ENCODE assay signal across 8 mouse cellular contexts in the genomic region with DNA sequence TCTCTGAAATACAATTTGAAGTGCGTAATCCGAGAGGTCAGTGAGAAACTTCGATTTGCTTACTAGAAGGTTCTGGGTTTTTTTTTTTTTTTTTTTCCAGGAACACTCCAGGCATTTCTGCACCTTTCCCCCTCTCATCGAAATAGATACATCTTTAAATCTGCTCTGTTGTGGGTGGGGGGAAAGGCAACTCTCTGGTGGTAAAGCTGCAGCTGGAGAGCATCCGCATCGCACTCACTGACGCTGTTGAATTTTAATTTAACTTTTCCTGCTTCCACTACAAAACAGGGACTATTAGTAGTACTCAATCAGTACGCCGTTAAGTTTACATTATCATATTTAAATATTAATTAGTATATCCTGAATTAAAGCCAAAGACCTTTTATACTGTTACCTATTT. TPM values are rescaled to one million over a fixed set of nuclear protein-coding genes. Genes with fewer than 3 reads are reported as not detected.
DNase-seq lines count a peak whose midpoint lies in the region; ATAC-seq and TF ChIP-seq lines count a peak whose summit lies in the region.

No protein-coding gene starts in this region.

- no peak for ATAC-seq in heart, embryonic 16.5 days (replicated peaks; ENCODE audit: extremely low read depth, insufficient read depth, low FRiP score)
- ATAC-seq in G1E (ENCODE audit: extremely low read depth, insufficient number of reproducible peaks, low FRiP score, poor library complexity, severe bottlenecking), result no peak
- ATAC-seq in forebrain, embryonic 16.5 days, result no peak
- ATAC-seq in liver, postnatal 0 days, result no peak

- peak overlapping the region; percentile 73 for H3K4me3 ChIP-seq in heart, embryonic 16.5 days (ENCODE audit: low read length)
- peak overlapping the region; percentile 73 for H3K4me3 ChIP-seq in G1E (ENCODE audit: low read depth, low read length)
- peak overlapping the region; percentile 89 for H3K4me3 ChIP-seq in forebrain, embryonic 16.5 days (replicated peaks; ENCODE audit: low read length)
- H3K4me3 ChIP-seq in liver, postnatal 0 days (ENCODE audit: low read depth, low read length), result peak overlapping the region; percentile 77

- H3K36me3 ChIP-seq in heart, embryonic 16.5 days (ENCODE audit: control insufficient read depth, insufficient read depth), result no peaks in the 10 kb centered on the region
- H3K36me3 ChIP-seq in G1E (replicated peaks), result peaks cover 18% of the 10 kb centered on the region
- H3K36me3 ChIP-seq in forebrain, embryonic 16.5 days (ENCODE audit: control insufficient read depth, insufficient read depth), result no peaks in the 10 kb centered on the region
- H3K36me3 ChIP-seq in liver, postnatal 0 days (replicated peaks; ENCODE audit: insufficient read depth, low read length), result peaks cover 7% of the 10 kb centered on the region

- TF ChIP-seq EP300 in liver, postnatal 0 days (IDR thresholded peaks at IDR 0.05; ENCODE audit: low read depth), result no peak

- H3K9me3 ChIP-seq in heart, embryonic 16.5 days (replicated peaks; ENCODE audit: control insufficient read depth, low read length), result no peaks in the 10 kb centered on the region
- H3K9me3 ChIP-seq in G1E (replicated peaks), result no peaks in the 10 kb centered on the region
- no peaks in the 10 kb centered on the region for H3K9me3 ChIP-seq in forebrain, embryonic 16.5 days (ENCODE audit: control insufficient read depth, low read length)
- no peaks in the 10 kb centered on the region for H3K9me3 ChIP-seq in liver, postnatal 0 days (ENCODE audit: low read length)

- H3K27me3 ChIP-seq in heart, embryonic 16.5 days (ENCODE audit: control insufficient read depth, insufficient read depth, low read length), result no peaks in the 10 kb centered on the region
- no peaks in the 10 kb centered on the region for H3K27me3 ChIP-seq in G1E (ENCODE audit: insufficient read depth, low read length)
- H3K27me3 ChIP-seq in forebrain, embryonic 16.5 days (replicated peaks; ENCODE audit: control insufficient read depth, insufficient read depth, low read length), result no peaks in the 10 kb centered on the region
- H3K27me3 ChIP-seq in liver, postnatal 0 days (ENCODE audit: insufficient read depth, low read length), result no peaks in the 10 kb centered on the region

- H3K9ac ChIP-seq in heart, embryonic 16.5 days (ENCODE audit: low read length), result peak overlapping the region; percentile 74
- peak overlapping the region; percentile 68 for H3K9ac ChIP-seq in forebrain, embryonic 16.5 days (replicated peaks; ENCODE audit: low read depth, low read length)
- H3K9ac ChIP-seq in liver, postnatal 0 days (replicated peaks), result peak overlapping the region; percentile 70

- no peak overlapping the region; the same call in 1 of the 2 replicates for H3K27ac ChIP-seq in heart, embryonic 16.5 days (ENCODE audit: low read length)
- H3K27ac ChIP-seq in forebrain, embryonic 16.5 days (ENCODE audit: low read length), result no peak overlapping the region
- peak overlapping the region; percentile 86; the same call in 1 of the 2 replicates for H3K27ac ChIP-seq in liver, postnatal 0 days (ENCODE audit: low read depth)

- peaks cover 6% of the 10 kb centered on the region for H3K4me1 ChIP-seq in heart, embryonic 16.5 days (ENCODE audit: control insufficient read depth, insufficient read depth, low read length)
- H3K4me1 ChIP-seq in G1E (ENCODE audit: insufficient read depth, low read depth, low read length), result peaks cover 64% of the 10 kb centered on the region
- peaks cover 12% of the 10 kb centered on the region for H3K4me1 ChIP-seq in forebrain, embryonic 16.5 days (replicated peaks; ENCODE audit: control insufficient read depth, insufficient read depth, low read length)
- H3K4me1 ChIP-seq in liver, postnatal 0 days (ENCODE audit: insufficient read depth), result peaks cover 23% of the 10 kb centered on the region

- WGBS in heart, embryonic 16.5 days, result 3% methylated on average over 9 of the region's 9 CpGs
- WGBS in forebrain, embryonic 16.5 days, result 2% methylated on average over 9 of the region's 9 CpGs
- 2% methylated on average over 9 of the region's 9 CpGs for WGBS in liver, postnatal 0 days (ENCODE audit: insufficient replicate concordance)

- H3K4me2 ChIP-seq in heart, embryonic 16.5 days (ENCODE audit: low read depth, low read length), result peak overlapping the region; percentile 99
- H3K4me2 ChIP-seq in forebrain, embryonic 16.5 days (ENCODE audit: low read length), result peak overlapping the region; percentile 85
- H3K4me2 ChIP-seq in liver, postnatal 0 days (ENCODE audit: low read depth, low read length), result peak overlapping the region; percentile 95

- no peak for TF ChIP-seq CTCF in G1E (IDR thresholded peaks at IDR 0.05; ENCODE audit: low read depth, low read length)
- no peak for TF ChIP-seq CTCF in liver, postnatal 0 days (IDR thresholded peaks at IDR 0.05; ENCODE audit: low read depth)

- no peak for DNase-seq in heart, adult 18-20 months
- no peak for DNase-seq in G1E (ENCODE audit: low spot score)
- no peak for DNase-seq in liver, postnatal 0 days
- DNase-seq in frontal cortex, postnatal 36 days (ENCODE audit: low spot score in 2 of 2), result no peak
- DNase-seq in right cerebral cortex, adult 18-20 months, result no peak
- DNase-seq in right cerebral cortex, postnatal 14 days, result no peak

RNA-seq across cellular contexts. Expression of gene Mns1, which starts 0.9 kb away (rescaled TPM):
- 13.8 and 25.2 TPM in 2 replicates for polyA plus RNA-seq in heart, embryonic 16.5 days (2015; fragmentation: Nextera tagmentation; extraction: Ambion mirVana)
- under 1 TPM; 0.05 to 0.23 TPM for total RNA-seq in heart, adult 18-20 months (2021)
- 138 and 151 TPM in 2 replicates for total RNA-seq in G1E (2014; fragmentation: Nextera tagmentation)
- total RNA-seq in G1E (2017), result 219 and 357 TPM in 2 replicates
- 24.4 and 33.2 TPM in 2 replicates for polyA plus RNA-seq in G1E (2012)
- 12.1 and 16.4 TPM in 2 replicates for polyA plus RNA-seq in forebrain, embryonic 16.5 days (2015; fragmentation: Nextera tagmentation; extraction: Ambion mirVana)
- 36.4 and 41.9 TPM in 2 replicates for polyA plus RNA-seq in liver, postnatal 0 days (2015; fragmentation: Nextera tagmentation; extraction: Ambion mirVana)

RNA-seq across cellular contexts. Expression of gene Tex9, which starts 53.3 kb away (rescaled TPM):
- 14.4 and 15.2 TPM in 2 replicates for polyA plus RNA-seq in heart, embryonic 16.5 days (2015; fragmentation: Nextera tagmentation; extraction: Ambion mirVana)
- 1 to 10 TPM in 1 of 2 experiments, under 1 TPM in 1; 0.50 to 1.0 TPM for total RNA-seq in heart, adult 18-20 months (2021)
- total RNA-seq in G1E (2014; fragmentation: Nextera tagmentation) (157 and 164 TPM in 2 replicates), G1E (2017) (86.8 and 124 TPM in 2 replicates)
- polyA plus RNA-seq in G1E (2012), result 24.6 and 31.0 TPM in 2 replicates
- 27.4 and 33.3 TPM in 2 replicates for polyA plus RNA-seq in forebrain, embryonic 16.5 days (2015; fragmentation: Nextera tagmentation; extraction: Ambion mirVana)
- polyA plus RNA-seq in liver, postnatal 0 days (2015; fragmentation: Nextera tagmentation; extraction: Ambion mirVana), result 4.1 and 4.9 TPM in 2 replicates
